Mouse (Mus musculus) stomach, embryonic 14.5 days (tissue): ENCODE data around the gene Mup12. TPM values are rescaled to one million over a fixed set of nuclear protein-coding genes. Genes with fewer than 3 reads are reported as not detected.
"Not testable (repeated sequence)": the region's sequence is repeated elsewhere in the genome, so short reads cannot be mapped to it uniquely, and the experiment has no call there.

Experiments
- ATAC-seq: fragments of 200-750 bp; cut with Nextera tagmentation; 2 replicates; pipeline ENCODE4 v1.8.0; 2017; ENCODE audit warnings: low read depth, moderate TSS enrichment; ENCODE audit not compliant: insufficient number of reproducible peaks, insufficient read depth, low FRiP score
- H3K27ac ChIP-seq: fragments of 300-500 bp; sonication (generic); 2 replicates; pipeline ENCODE4 v1.5.1; 2014; ENCODE audit warnings: mild to moderate bottlenecking, low read length, moderate library complexity, mixed read lengths
- H3K27me3 ChIP-seq: fragments of 300-500 bp; sonication (generic); 2 replicates; pipeline ENCODE4 v1.6.1; 2014; ENCODE audit warnings: low read length, control low read depth, mixed read lengths; ENCODE audit not compliant: control insufficient read depth, insufficient read depth
- H3K36me3 ChIP-seq: fragments of 300-500 bp; sonication (generic); 2 replicates; pipeline ENCODE4 v1.6.1; 2014; ENCODE audit warnings: mild to moderate bottlenecking, control low read depth, low read length, moderate library complexity, mixed read lengths; ENCODE audit not compliant: control insufficient read depth, insufficient read depth
- H3K4me1 ChIP-seq: fragments of 300-500 bp; sonication (generic); 2 replicates; pipeline ENCODE4 v1.6.1; 2014; ENCODE audit warnings: low read length, control low read depth, mixed read lengths; ENCODE audit not compliant: control insufficient read depth, insufficient read depth
- H3K4me2 ChIP-seq: fragments of 300-500 bp; sonication (generic); replicated peaks from 2 replicates; pipeline ENCODE4 v1.6.1; 2014; ENCODE audit warnings: low read depth, low read length, control low read depth
- H3K4me3 ChIP-seq: fragments of 300-500 bp; sonication (generic); 2 replicates; pipeline ENCODE4 v1.5.1; 2014; ENCODE audit warnings: low read depth, low read length, control low read depth
- H3K9ac ChIP-seq: fragments of 300-500 bp; sonication (generic); replicated peaks from 2 replicates; pipeline ENCODE4 v1.6.1; 2014; ENCODE audit warnings: low read depth, mild to moderate bottlenecking, control low read depth, low read length, moderate library complexity, mixed read lengths
- H3K9me3 ChIP-seq: fragments of 300-500 bp; sonication (generic); 2 replicates; pipeline ENCODE4 v1.6.1; 2016; ENCODE audit warnings: low read depth, low read length, control low read depth; ENCODE audit not compliant: control insufficient read depth
- WGBS: fragments of 180-500 bp; shearing (Covaris S2); extraction: QIAGEN DNeasy Blood & Tissue Kit; methylation state at CpG from one replicate; pipeline ENCODE4 v1.1.7; 2014; 5-methylcytosine and 5-hydroxymethylcytosine counted together
- polyA plus RNA-seq: library from polyadenylated mRNA; unstranded; fragments of >200 nt; fragmentation: Nextera tagmentation; extraction: Ambion mirVana; gene quantifications from 2 replicates; pipeline ENCODE4 v1.2.1, GENCODE M21; 2014

Mup12 gene
- polyA plus RNA-seq = not detected in 2 replicates

- H3K27me3 ChIP-seq, H3K4me2 ChIP-seq, ATAC-seq, H3K36me3 ChIP-seq, H3K9me3 ChIP-seq, H3K27ac ChIP-seq, H3K9ac ChIP-seq, H3K4me3 ChIP-seq, H3K4me1 ChIP-seq: not testable (repeated sequence)
- WGBS = 92% methylated on average over 3 of the region's 4 CpGs
These were observed at the start of gene Mup12 for GRCm38 (mm10) chr4:60741226-60741625. Gene Mup12, minus strand, starts transcription at chr4:60741326.

Other genes with a start within 250 kb of the Mup12 start
- gene Mup1, start 239.4 kb downstream of the Mup12 start, polyA plus RNA-seq = not detected in 2 replicates
- not detected in 2 replicates for gene Mup10, start 159.1 kb downstream of the Mup12 start, polyA plus RNA-seq
- gene Mup11, start 78.9 kb downstream of the Mup12 start, polyA plus RNA-seq = not detected in 2 replicates
- not detected in 2 replicates for gene Mup22, start 80.1 kb upstream of the Mup12 start, polyA plus RNA-seq